Mouse (Mus musculus) lung, embryonic 16.5 days (tissue): ENCODE measurements around the gene Pigu. TPM values are rescaled to one million over a fixed set of nuclear protein-coding genes. Genes with fewer than 3 reads are reported as not detected.

Experiments
- ATAC-seq: fragments of 200-750 bp; cut with Nextera tagmentation; 2 replicates; pipeline ENCODE4 v1.8.0; 2017; ENCODE audit warnings: low read depth, mild to moderate bottlenecking, moderate library complexity
- H3K27ac ChIP-seq: fragments of 300-500 bp; sonication (generic); 2 replicates; pipeline ENCODE4 v1.5.1; 2014; ENCODE audit warnings: mild to moderate bottlenecking, control low read depth, low read length
- H3K27me3 ChIP-seq: fragments of 300-500 bp; sonication (generic); 2 replicates; pipeline ENCODE4 v1.6.1; 2014; ENCODE audit warnings: low read depth, low read length, mixed read lengths; ENCODE audit not compliant: control insufficient read depth, insufficient read depth
- H3K36me3 ChIP-seq: fragments of 300-500 bp; sonication (generic); 2 replicates; pipeline ENCODE4 v1.6.1; 2014; ENCODE audit warnings: low read length; ENCODE audit not compliant: control insufficient read depth, insufficient read depth
- H3K4me1 ChIP-seq: fragments of 300-500 bp; sonication (generic); replicated peaks from 2 replicates; pipeline ENCODE4 v1.6.1; 2014; ENCODE audit warnings: low read length, mixed read lengths; ENCODE audit not compliant: control insufficient read depth, insufficient read depth
- H3K4me2 ChIP-seq: fragments of 300-500 bp; sonication (generic); 2 replicates; pipeline ENCODE4 v1.6.1; 2014; ENCODE audit warnings: low read depth, low read length, control low read depth
- H3K4me3 ChIP-seq: fragments of 300-500 bp; sonication (generic); 2 replicates; pipeline ENCODE4 v1.5.1; 2014; ENCODE audit warnings: mild to moderate bottlenecking, low read length, control low read depth
- H3K9ac ChIP-seq: fragments of 300-500 bp; sonication (generic); 2 replicates; pipeline ENCODE4 v1.6.1; 2014; ENCODE audit warnings: low read length, control low read depth
- H3K9me3 ChIP-seq: fragments of 300-500 bp; sonication (generic); 2 replicates; pipeline ENCODE4 v1.6.1; 2016; ENCODE audit warnings: low read length; ENCODE audit not compliant: control insufficient read depth
- WGBS: fragments of 180-500 bp; shearing (Covaris S2); extraction: QIAGEN DNeasy Blood & Tissue Kit; methylation state at CpG from one replicate; pipeline ENCODE4 v1.1.7; 2014; 5-methylcytosine and 5-hydroxymethylcytosine counted together
- microRNA counts: library from miRNA; unstranded; fragments of <30 nt; microRNA quantifications from one replicate; lab custom pipeline; 2016
- microRNA-seq: library from miRNA; unstranded; fragments of <30 nt; microRNA quantifications from one replicate; pipeline ENCODE4, GENCODE M21; 2016
- polyA plus RNA-seq: library from polyadenylated mRNA; unstranded; fragments of >200 nt; fragmentation: Nextera tagmentation; extraction: Ambion mirVana; gene quantifications from 2 replicates; pipeline ENCODE4 v1.2.1, GENCODE M21; 2015

The Pigu gene
- polyA plus RNA-seq, 1 experiment from 2014 or later: 54.9 TPM

GRCm38 (mm10) chr2:155240915-155241314 is 116.3 kb downstream of the Pigu start:
- no peak overlapping the region for H3K4me3 ChIP-seq
- 69% methylated on average over 4 of the region's 4 CpGs for WGBS
- no peak for ATAC-seq
- no peak overlapping the region for H3K27ac ChIP-seq
- peaks cover 8% of the 10 kb centered on the region for H3K4me1 ChIP-seq
- H3K27me3 ChIP-seq: no peaks in the 10 kb centered on the region
- H3K36me3 ChIP-seq: peaks cover 19% of the 10 kb centered on the region
- H3K9ac ChIP-seq: no peak overlapping the region
- no peak overlapping the region for H3K4me2 ChIP-seq
- no peaks in the 10 kb centered on the region for H3K9me3 ChIP-seq

- Histone ChIP-seq H3K4me1 (peaks cover 12% of the 10 kb centered on the region), H3K36me3 (no peaks in the 10 kb centered on the region), H3K27ac (peak overlapping the region; percentile 82; the same call in 1 of the 2 replicates), H3K27me3 (no peaks in the 10 kb centered on the region), H3K4me3 (peak overlapping the region; percentile 60), H3K4me2 (peak overlapping the region; percentile 66), H3K9ac (peak overlapping the region; percentile 87), H3K9me3 (no peaks in the 10 kb centered on the region)
- WGBS: 11% methylated on average over 4 of the region's 4 CpGs
- ATAC-seq: no peak
Observed at GRCm38 (mm10) chr2:155237276-155237675, 120.0 kb downstream of the Pigu start.

- under 1% methylated on average over 50 of the region's 50 CpGs for WGBS
- H3K9ac ChIP-seq: peak within 1 kb of the TSS; percentile 87
- H3K9me3 ChIP-seq: no peaks in the 10 kb centered on the region
- H3K27me3 ChIP-seq: no peaks in the 10 kb centered on the region
- H3K4me2 ChIP-seq: peak within 1 kb of the TSS; percentile 77
- peak; percentile 100 for ATAC-seq
- peak within 1 kb of the TSS; percentile 60 for H3K4me3 ChIP-seq
- H3K27ac ChIP-seq: peak within 1 kb of the TSS; percentile 82
- no peaks in the 10 kb centered on the region for H3K36me3 ChIP-seq
- peaks cover 12% of the 10 kb centered on the region for H3K4me1 ChIP-seq
Observed at GRCm38 (mm10) chr2:155236362-155236992, 120.8 kb downstream of the Pigu start, which contains the start of gene Dynlrb1. Gene Dynlrb1 (plus strand): TSS chr2:155236533.

- no peaks in the 10 kb centered on the region for H3K9me3 ChIP-seq
- H3K9ac ChIP-seq: peak overlapping the region; percentile 87
- ATAC-seq: peak; percentile 90
- peaks cover 12% of the 10 kb centered on the region for H3K4me1 ChIP-seq
- peak overlapping the region; percentile 60 for H3K4me3 ChIP-seq
- H3K27ac ChIP-seq: peak overlapping the region; percentile 82
- peak overlapping the region; percentile 77 for H3K4me2 ChIP-seq
- no peaks in the 10 kb centered on the region for H3K27me3 ChIP-seq
- 3% methylated on average over 13 of the region's 13 CpGs for WGBS
- no peaks in the 10 kb centered on the region for H3K36me3 ChIP-seq
Observed at GRCm38 (mm10) chr2:155235746-155236361, 121.4 kb downstream of the Pigu start.

MicroRNA genes within 50 kb of the gene (microRNA counts, 519-probe panel; counts per million panel counts)
- microRNA mmu-miR-695 (lab: Ali Mortazavi, UCI): 1,436 counts per million, percentile 18 among the panel's probes with 10 or more counts

Small RNA genes lying within 50 kb of the gene (microRNA-seq; reads per million reads assigned to microRNA genes)
- not detected for gene Mir695

Other genes with a start within 250 kb of the Pigu start
- 54.4 and 55.6 TPM in 2 replicates for gene Itch, start 223.9 kb downstream of the Pigu start, polyA plus RNA-seq
- gene Dynlrb1, start 120.9 kb downstream of the Pigu start, polyA plus RNA-seq: 385 and 409 TPM in 2 replicates
- gene Map1lc3a, start 81.1 kb downstream of the Pigu start, polyA plus RNA-seq: 160 and 185 TPM in 2 replicates
- 20.3 and 22.8 TPM in 2 replicates for gene Trp53inp2, start 23.6 kb upstream of the Pigu start, polyA plus RNA-seq
- 16.5 and 18.0 TPM in 2 replicates for gene Ncoa6, start 116.5 kb upstream of the Pigu start, polyA plus RNA-seq
- 11.0 and 13.6 TPM in 2 replicates for gene Acss2, start 160.5 kb upstream of the Pigu start, polyA plus RNA-seq
- gene Ggt7, start 160.8 kb upstream of the Pigu start, polyA plus RNA-seq: 3.5 TPM in 2 replicates
- 27.7 and 32.0 TPM in 2 replicates for gene Gss, start 235.4 kb upstream of the Pigu start, polyA plus RNA-seq